Mouse (Mus musculus) neutrophil, adult 59 days (primary cell): ENCODE results near the gene Twf1. TPM values are rescaled to one million over a fixed set of nuclear protein-coding genes. Genes with fewer than 3 reads are reported as not detected.

Experiments used
- total RNA-seq, 2 experiments: library from RNA; stranded (reverse); gene quantifications; 1 replicate in 1 of 2; 2 replicates in 1 of 2; pipeline ENCODE4 v1.2.4; 2023

The Twf1 gene
- 10 to 100 TPM; 36.6 to 50.2 TPM for total RNA-seq

DNA sequence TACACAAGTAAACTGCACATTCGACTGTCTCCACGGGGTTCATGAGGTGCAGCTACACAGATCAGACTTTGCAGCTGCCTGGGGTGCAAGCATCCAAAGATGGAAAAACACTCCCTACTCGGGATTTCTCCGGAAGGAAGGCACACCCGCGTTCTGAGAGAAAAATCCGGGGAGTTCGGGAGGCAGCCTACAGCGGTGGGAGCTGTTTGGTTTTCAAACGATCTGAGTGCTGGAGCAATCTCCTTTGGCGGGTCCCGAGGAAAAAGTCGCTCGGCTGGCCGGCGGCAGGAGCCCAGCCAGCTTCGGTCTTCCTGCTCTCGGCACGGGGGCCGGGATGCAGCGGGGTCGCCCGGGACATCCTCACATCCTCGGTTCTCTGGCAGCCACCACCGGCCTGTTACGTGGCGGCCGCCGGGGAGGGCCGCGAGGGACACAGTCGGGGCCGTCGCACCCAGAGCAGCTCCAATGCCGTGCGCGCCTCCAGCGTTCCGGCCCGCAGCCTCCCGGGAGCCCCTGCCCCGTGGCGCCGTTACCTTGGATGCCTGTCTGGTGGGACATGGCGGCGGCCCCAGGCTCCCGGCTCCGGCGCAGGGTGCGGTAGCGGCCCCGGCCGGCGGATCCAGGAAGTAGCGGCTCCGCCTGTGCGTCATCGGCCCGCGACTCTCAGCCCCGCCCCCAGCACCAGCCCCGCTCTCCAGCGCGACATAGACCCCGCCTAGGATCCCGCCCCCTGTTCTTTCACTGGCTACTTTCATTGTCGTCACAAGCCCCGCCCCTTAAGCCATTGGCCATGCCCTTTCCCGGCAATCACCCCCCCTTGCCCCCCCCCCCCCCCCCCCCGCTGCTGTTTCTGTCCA is at the start of gene Twf1:
Gene Twf1 (minus strand): TSS at position 671 of the 857 bp plus-strand sequence.

GRCm38 (mm10) chr15:94628830-94629601 is 39.3 kb upstream of the Twf1 start, which contains the start of gene Tmem117:
Gene Tmem117, plus strand, starts transcription at chr15:94629232.

DNA sequence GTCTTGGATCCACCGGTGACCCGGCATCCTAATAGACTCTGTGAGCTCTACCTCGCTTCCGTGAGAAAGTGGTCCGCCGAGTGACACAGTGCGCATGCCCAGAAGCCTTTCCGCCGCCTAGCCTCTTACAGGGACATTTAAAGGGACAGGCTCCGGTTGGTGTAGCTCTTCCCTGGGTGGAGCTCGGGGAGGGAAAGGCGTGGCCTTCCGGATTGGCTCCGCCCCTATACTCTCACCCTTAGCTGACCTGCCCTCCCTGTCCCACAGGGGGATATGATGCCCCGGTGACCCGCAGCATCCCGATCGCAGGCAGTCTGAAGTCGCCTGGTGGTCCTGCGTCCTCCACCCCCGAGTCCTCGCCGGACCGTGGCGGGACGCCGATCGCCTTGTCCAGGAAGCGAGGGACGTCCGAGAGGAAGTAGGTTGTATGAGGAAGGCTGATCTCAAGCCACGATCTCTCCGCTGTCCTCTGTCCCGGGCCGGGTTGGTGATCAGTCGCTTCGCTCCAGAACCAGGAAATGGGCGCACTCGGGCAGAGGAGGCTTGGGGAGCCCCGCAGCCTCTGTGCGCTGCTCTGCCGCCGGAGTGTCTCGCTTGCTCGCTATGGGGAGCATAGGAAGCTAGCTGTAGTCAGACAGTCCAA is 46.2 kb downstream of the Twf1 start, which contains the start of the genes Pus7l and Irak4:
Gene Pus7l (minus strand): TSS at position 139 of the 643 bp plus-strand sequence.
Gene Irak4 (plus strand): TSS at position 235 of the 643 bp plus-strand sequence.

Other genes starting within 250 kb of the Twf1 start
- not detected for gene Adamts20, start 124.5 kb downstream of the Twf1 start, total RNA-seq
- gene Pus7l, start 46.3 kb downstream of the Twf1 start, total RNA-seq = 1 to 10 TPM; 2.6 to 4.1 TPM
- gene Irak4, start 46.2 kb downstream of the Twf1 start, total RNA-seq = 10 to 100 TPM; 44.5 to 50.9 TPM
- gene Tmem117, start 39.3 kb upstream of the Twf1 start, total RNA-seq = 1 to 10 TPM; 1.2 to 1.7 TPM